8 mouse cellular contexts compared by ENCODE assay signal in the genomic region with DNA sequence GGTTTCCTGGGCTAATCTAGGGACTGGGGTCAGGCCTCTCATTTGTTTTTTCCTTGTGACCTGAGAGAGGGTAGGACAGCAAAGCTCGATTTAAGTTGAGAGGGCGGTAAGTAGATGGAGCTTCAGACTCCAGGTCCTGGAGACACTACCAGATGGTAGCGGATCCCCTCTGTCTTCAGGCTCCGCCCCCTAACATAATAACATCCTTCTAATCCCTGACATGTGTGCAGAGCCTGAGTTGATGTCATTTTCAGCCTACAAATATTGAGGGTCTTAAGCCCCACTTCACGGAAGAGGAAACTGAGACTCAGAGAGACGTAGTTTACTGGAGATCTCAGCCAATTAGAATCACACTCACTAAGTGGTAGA. TPM values are rescaled to one million over a fixed set of nuclear protein-coding genes. Genes with fewer than 3 reads are reported as not detected.
DNase-seq lines count a peak whose midpoint lies in the region; ATAC-seq and TF ChIP-seq lines count a peak whose summit lies in the region.

No protein-coding gene starts in this region.

- ATAC-seq in kidney, postnatal 0 days (replicated peaks; ENCODE audit: low FRiP score, low read depth) = peak; percentile 15; the same call in 1 of the 2 replicates
- ATAC-seq in hindbrain, postnatal 0 days = peak; percentile 44
- peak; percentile 35 for ATAC-seq in midbrain, postnatal 0 days (ENCODE audit: low FRiP score)

- TF ChIP-seq CTCF in kidney, postnatal 0 days (IDR thresholded peaks at IDR 0.05; ENCODE audit: low read depth) = no peak
- 0 out of 2 replicates have a peak, but pooled peaks have one; percentile 5 for TF ChIP-seq CTCF in hindbrain, postnatal 0 days (IDR thresholded peaks at IDR 0.05; ENCODE audit: low read depth)
- TF ChIP-seq CTCF in midbrain, postnatal 0 days (IDR thresholded peaks at IDR 0.05) = no peak

- H3K9me3 ChIP-seq in kidney, postnatal 0 days (replicated peaks; ENCODE audit: low read length) = no peaks in the 10 kb centered on the region
- H3K9me3 ChIP-seq in embryonic facial prominence, embryonic 10.5 days = no peaks in the 10 kb centered on the region
- H3K9me3 ChIP-seq in hindbrain, postnatal 0 days (ENCODE audit: low read length) = no peaks in the 10 kb centered on the region
- H3K9me3 ChIP-seq in midbrain, postnatal 0 days (ENCODE audit: low read length) = no peaks in the 10 kb centered on the region

- peak overlapping the region; percentile 87 for H3K4me2 ChIP-seq in kidney, postnatal 0 days (ENCODE audit: low read length)
- H3K4me2 ChIP-seq in hindbrain, postnatal 0 days (ENCODE audit: low read depth, low read length) = peak overlapping the region; percentile 93
- H3K4me2 ChIP-seq in midbrain, postnatal 0 days (ENCODE audit: low read depth, low read length, poor library complexity, severe bottlenecking) = peak overlapping the region; percentile 63

- peak overlapping the region; percentile 96 for H3K4me3 ChIP-seq in kidney, postnatal 0 days (replicated peaks; ENCODE audit: low read depth, low read length)
- peak overlapping the region; percentile 90 for H3K4me3 ChIP-seq in embryonic facial prominence, embryonic 10.5 days
- peak overlapping the region; percentile 87 for H3K4me3 ChIP-seq in hindbrain, postnatal 0 days (ENCODE audit: low read length)
- H3K4me3 ChIP-seq in midbrain, postnatal 0 days (ENCODE audit: low read depth, low read length) = peak overlapping the region; percentile 77

- peak overlapping the region; percentile 97 for H3K9ac ChIP-seq in kidney, postnatal 0 days (ENCODE audit: low read depth, low read length)
- peak overlapping the region; percentile 97 for H3K9ac ChIP-seq in hindbrain, postnatal 0 days (replicated peaks; ENCODE audit: low read length)
- H3K9ac ChIP-seq in midbrain, postnatal 0 days (replicated peaks; ENCODE audit: low read length, poor library complexity, severe bottlenecking) = peak overlapping the region; percentile 99

- no peaks in the 10 kb centered on the region for H3K27me3 ChIP-seq in kidney, postnatal 0 days (ENCODE audit: insufficient read depth, low read length)
- peaks cover 49% of the 10 kb centered on the region for H3K27me3 ChIP-seq in embryonic facial prominence, embryonic 10.5 days (replicated peaks; ENCODE audit: low read depth, poor library complexity, severe bottlenecking)
- no peaks in the 10 kb centered on the region for H3K27me3 ChIP-seq in hindbrain, postnatal 0 days (ENCODE audit: insufficient read depth, low read length)
- no peaks in the 10 kb centered on the region for H3K27me3 ChIP-seq in midbrain, postnatal 0 days (ENCODE audit: insufficient read depth, low read length)

- H3K4me1 ChIP-seq in kidney, postnatal 0 days (replicated peaks; ENCODE audit: insufficient read depth, low read length) = peaks cover 18% of the 10 kb centered on the region
- H3K4me1 ChIP-seq in embryonic facial prominence, embryonic 10.5 days = peaks cover 47% of the 10 kb centered on the region
- peaks cover 19% of the 10 kb centered on the region for H3K4me1 ChIP-seq in hindbrain, postnatal 0 days (ENCODE audit: insufficient read depth, low read length)
- peaks cover 15% of the 10 kb centered on the region for H3K4me1 ChIP-seq in midbrain, postnatal 0 days (ENCODE audit: insufficient read depth, low read length)

- H3K36me3 ChIP-seq in kidney, postnatal 0 days (ENCODE audit: insufficient read depth, low read length) = no peaks in the 10 kb centered on the region
- H3K36me3 ChIP-seq in embryonic facial prominence, embryonic 10.5 days (replicated peaks) = peaks cover 24% of the 10 kb centered on the region
- H3K36me3 ChIP-seq in hindbrain, postnatal 0 days (ENCODE audit: insufficient read depth, low read length) = peaks cover 12% of the 10 kb centered on the region
- H3K36me3 ChIP-seq in midbrain, postnatal 0 days (ENCODE audit: insufficient read depth, low read length) = 0 out of 2 replicates have a peak, but pooled peaks cover 22% of the 10 kb centered on the region

- H3K27ac ChIP-seq in kidney, postnatal 0 days = peak overlapping the region; percentile 99
- H3K27ac ChIP-seq in embryonic facial prominence, embryonic 10.5 days (replicated peaks) = peak overlapping the region; percentile 99
- peak overlapping the region; percentile 100 for H3K27ac ChIP-seq in hindbrain, postnatal 0 days
- peak overlapping the region; percentile 100 for H3K27ac ChIP-seq in midbrain, postnatal 0 days (ENCODE audit: low read depth, low read length)

- 23% methylated on average over 6 of the region's 6 CpGs for WGBS in kidney, postnatal 0 days
- WGBS in embryonic facial prominence, embryonic 10.5 days = 24% methylated on average over 6 of the region's 6 CpGs
- 17% methylated on average over 6 of the region's 6 CpGs for WGBS in hindbrain, postnatal 0 days
- WGBS in midbrain, postnatal 0 days = 6% methylated on average over 6 of the region's 6 CpGs

- no peak for DNase-seq in kidney, postnatal 0 days (ENCODE audit: low spot score)
- DNase-seq in kidney, adult 8-10 months = no peak
- no peak for DNase-seq in embryonic facial prominence, embryonic 10.5 days (ENCODE audit: low spot score)
- peak; percentile 55 for DNase-seq in hindbrain, postnatal 0 days (ENCODE audit: low spot score)
- peak; percentile 46 for DNase-seq in midbrain, postnatal 0 days (ENCODE audit: low spot score)
- DNase-seq in right cerebral cortex, postnatal 36 days (ENCODE audit: low spot score in 2 of 2) = no peak
- DNase-seq in frontal cortex, postnatal 36 days (ENCODE audit: low spot score in 2 of 2) = no peak
- no peak for DNase-seq in layer of hippocampus, postnatal 36 days

RNA-seq across cellular contexts. Expression of a gene that starts 1.5 kb away (rescaled TPM):
- polyA plus RNA-seq in kidney, postnatal 0 days (2015; fragmentation: Nextera tagmentation; extraction: Ambion mirVana) = 35.9 and 38.1 TPM in 2 replicates
- polyA plus RNA-seq in embryonic facial prominence, embryonic 10.5 days (2016; fragmentation: Nextera tagmentation; extraction: Ambion mirVana) = 36.9 and 37.9 TPM in 2 replicates
- total RNA-seq in hindbrain, postnatal 0 days (2014; rRNA removed) = 120 and 141 TPM in 2 replicates
- polyA plus RNA-seq in hindbrain, postnatal 0 days (2015; fragmentation: Nextera tagmentation; extraction: Ambion mirVana) = 54.8 and 61.3 TPM in 2 replicates
- total RNA-seq in midbrain, postnatal 0 days (2014; rRNA removed) = 116 and 121 TPM in 2 replicates
- polyA plus RNA-seq in midbrain, postnatal 0 days (2015; fragmentation: Nextera tagmentation; extraction: Ambion mirVana) = 58.4 and 58.6 TPM in 2 replicates
- total RNA-seq in layer of hippocampus, postnatal 36 days (2021) = 100 to 1,000 TPM; 134 to 140 TPM

RNA-seq across cellular contexts. Expression of a gene that starts 25.1 kb away (rescaled TPM):
- polyA plus RNA-seq in kidney, postnatal 0 days (2015; fragmentation: Nextera tagmentation; extraction: Ambion mirVana) = 51.9 and 55.5 TPM in 2 replicates
- 51.5 and 56.7 TPM in 2 replicates for polyA plus RNA-seq in embryonic facial prominence, embryonic 10.5 days (2016; fragmentation: Nextera tagmentation; extraction: Ambion mirVana)
- 42.7 and 49.7 TPM in 2 replicates for total RNA-seq in hindbrain, postnatal 0 days (2014; rRNA removed)
- 53.3 and 53.5 TPM in 2 replicates for polyA plus RNA-seq in hindbrain, postnatal 0 days (2015; fragmentation: Nextera tagmentation; extraction: Ambion mirVana)
- total RNA-seq in midbrain, postnatal 0 days (2014; rRNA removed) = 40.4 and 44.2 TPM in 2 replicates
- 54.7 and 59.6 TPM in 2 replicates for polyA plus RNA-seq in midbrain, postnatal 0 days (2015; fragmentation: Nextera tagmentation; extraction: Ambion mirVana)
- 10 to 100 TPM; 26.7 to 29.0 TPM for total RNA-seq in layer of hippocampus, postnatal 36 days (2021)

Comparison
In these comparisons a context has a peak if more than half of its experiments do, and no peak if none do; other contexts are left out.
1. DNase-seq: peak in hindbrain, postnatal 0 days (single experiment) and midbrain, postnatal 0 days (single experiment); none in kidney, postnatal 0 days (single experiment), kidney, adult 8-10 months (0 of 2), embryonic facial prominence, embryonic 10.5 days (single experiment), right cerebral cortex, postnatal 36 days (0 of 2), frontal cortex, postnatal 36 days (0 of 2) and layer of hippocampus, postnatal 36 days (0 of 2).
2. Peak in every context shown above with its lines, with median percentiles within 50 percentile points of each other: ATAC-seq, H3K27ac ChIP-seq, H3K4me2 ChIP-seq, H3K4me3 ChIP-seq and H3K9ac ChIP-seq.